Mouse (Mus musculus): ENCODE results near the gene Olfr63. TPM values are rescaled to one million over a fixed set of nuclear protein-coding genes. Genes with fewer than 3 reads are reported as not detected.

Olfr63 gene
- total and polyA plus RNA-seq, 2 experiments from 2014 or later = not detected

Other genes starting within 250 kb of the Olfr63 start
- 1.9 and 3.3 TPM in 2 replicates for gene Zfp763, start 231.3 kb upstream of the Olfr63 start, total RNA-seq (2014; rRNA removed; ENCODE audit: low replicate concordance)
- gene Zfp763, start 231.3 kb upstream of the Olfr63 start, polyA plus RNA-seq (2015; fragmentation: Nextera tagmentation; extraction: Ambion mirVana) = 3.3 and 3.7 TPM in 2 replicates
- gene 4921501E09Rik, start 196.6 kb upstream of the Olfr63 start, total RNA-seq (2014; rRNA removed; ENCODE audit: low replicate concordance) = not detected in 2 replicates
- gene 4921501E09Rik, start 196.6 kb upstream of the Olfr63 start, polyA plus RNA-seq (2015; fragmentation: Nextera tagmentation; extraction: Ambion mirVana) = not detected in 2 replicates
- 2.3 and 4.0 TPM in 2 replicates for gene Zfp563, start 175.4 kb upstream of the Olfr63 start, total RNA-seq (2014; rRNA removed; ENCODE audit: low replicate concordance)
- gene Zfp563, start 175.4 kb upstream of the Olfr63 start, polyA plus RNA-seq (2015; fragmentation: Nextera tagmentation; extraction: Ambion mirVana) = 4.3 and 4.8 TPM in 2 replicates
- 1.0 TPM in 1 of 2 replicates, not detected in the other for gene Morc2b, start 125.0 kb upstream of the Olfr63 start, total RNA-seq (2014; rRNA removed; ENCODE audit: low replicate concordance)
- 0.03 and 0.18 TPM in 2 replicates for gene Morc2b, start 125.0 kb upstream of the Olfr63 start, polyA plus RNA-seq (2015; fragmentation: Nextera tagmentation; extraction: Ambion mirVana)
- not detected in 2 replicates for gene Olfr55, start 96.2 kb upstream of the Olfr63 start, total RNA-seq (2014; rRNA removed; ENCODE audit: low replicate concordance)
- gene Olfr55, start 96.2 kb upstream of the Olfr63 start, polyA plus RNA-seq (2015; fragmentation: Nextera tagmentation; extraction: Ambion mirVana) = not detected in 2 replicates
- not detected in 2 replicates for gene Olfr239, start 73.4 kb upstream of the Olfr63 start, total RNA-seq (2014; rRNA removed; ENCODE audit: low replicate concordance)
- gene Olfr239, start 73.4 kb upstream of the Olfr63 start, polyA plus RNA-seq (2015; fragmentation: Nextera tagmentation; extraction: Ambion mirVana) = not detected in 2 replicates
- gene Olfr1564, start 43.0 kb upstream of the Olfr63 start, total RNA-seq (2014; rRNA removed; ENCODE audit: low replicate concordance) = not detected in 2 replicates
- 0.01 TPM in 1 of 2 replicates, not detected in the other for gene Olfr1564, start 43.0 kb upstream of the Olfr63 start, polyA plus RNA-seq (2015; fragmentation: Nextera tagmentation; extraction: Ambion mirVana)
- 6.8 and 9.4 TPM in 2 replicates for gene Zfp955a, start 9.5 kb upstream of the Olfr63 start, total RNA-seq (2014; rRNA removed; ENCODE audit: low replicate concordance)
- gene Zfp955a, start 9.5 kb upstream of the Olfr63 start, polyA plus RNA-seq (2015; fragmentation: Nextera tagmentation; extraction: Ambion mirVana) = 12.0 and 13.0 TPM in 2 replicates
- gene Zfp955b, start 24.9 kb downstream of the Olfr63 start, total RNA-seq (2014; rRNA removed; ENCODE audit: low replicate concordance) = 3.4 and 6.4 TPM in 2 replicates
- 8.2 and 10.4 TPM in 2 replicates for gene Zfp955b, start 24.9 kb downstream of the Olfr63 start, polyA plus RNA-seq (2015; fragmentation: Nextera tagmentation; extraction: Ambion mirVana)
- gene Zfp81, start 94.2 kb downstream of the Olfr63 start, total RNA-seq (2014; rRNA removed; ENCODE audit: low replicate concordance) = 2.3 and 5.4 TPM in 2 replicates
- gene Zfp81, start 94.2 kb downstream of the Olfr63 start, polyA plus RNA-seq (2015; fragmentation: Nextera tagmentation; extraction: Ambion mirVana) = 3.4 and 3.6 TPM in 2 replicates
- 2.1 and 6.6 TPM in 2 replicates for gene Zfp101, start 130.0 kb downstream of the Olfr63 start, total RNA-seq (2014; rRNA removed; ENCODE audit: low replicate concordance)
- gene Zfp101, start 130.0 kb downstream of the Olfr63 start, polyA plus RNA-seq (2015; fragmentation: Nextera tagmentation; extraction: Ambion mirVana) = 3.4 and 3.8 TPM in 2 replicates
- not detected in 2 replicates for gene Actl9, start 168.2 kb downstream of the Olfr63 start, total RNA-seq (2014; rRNA removed; ENCODE audit: low replicate concordance)
- gene Actl9, start 168.2 kb downstream of the Olfr63 start, polyA plus RNA-seq (2015; fragmentation: Nextera tagmentation; extraction: Ambion mirVana) = not detected in 2 replicates